Mouse (Mus musculus) brain, embryonic 14.5 days (tissue): ENCODE data around the gene Hddc3. TPM values are rescaled to one million over a fixed set of nuclear protein-coding genes. Genes with fewer than 3 reads are reported as not detected.
"Not testable (repeated sequence)": the region's sequence is repeated elsewhere in the genome, so short reads cannot be mapped to it uniquely, and the experiment has no call there.

Experiments used
- DNase-seq: peaks from one replicate; pipeline ENCODE4 v3.0.0-alpha.2; 2011; ENCODE audit warnings: low read depth
- CTCF ChIP-seq: fragments of 200-500 bp; IDR thresholded peaks from 2 replicates; pipeline ENCODE4 v1.5.1; 2012; ENCODE audit warnings: inconsistent platforms, mild to moderate bottlenecking, moderate library complexity, borderline replicate concordance; ENCODE audit not compliant: insufficient read depth, insufficient read length; ENCODE audit errors: extremely low read depth
- POLR2A ChIP-seq: fragments of 200-500 bp; IDR thresholded peaks from 2 replicates; pipeline ENCODE4 v1.6.1; 2012; ENCODE audit warnings: mild to moderate bottlenecking, inconsistent platforms, borderline replicate concordance; ENCODE audit not compliant: poor library complexity, insufficient read depth, insufficient read length, severe bottlenecking; ENCODE audit errors: extremely low read depth
- polyA plus RNA-seq: library from polyadenylated mRNA; depleted of rRNA; stranded (reverse); fragments of >200 nt; gene quantifications from 2 replicates; pipeline ENCODE4 v1.2.3, GENCODE M21; 2012

Gene Hddc3
- polyA plus RNA-seq, 1 experiment = 45.0 TPM

DNA sequence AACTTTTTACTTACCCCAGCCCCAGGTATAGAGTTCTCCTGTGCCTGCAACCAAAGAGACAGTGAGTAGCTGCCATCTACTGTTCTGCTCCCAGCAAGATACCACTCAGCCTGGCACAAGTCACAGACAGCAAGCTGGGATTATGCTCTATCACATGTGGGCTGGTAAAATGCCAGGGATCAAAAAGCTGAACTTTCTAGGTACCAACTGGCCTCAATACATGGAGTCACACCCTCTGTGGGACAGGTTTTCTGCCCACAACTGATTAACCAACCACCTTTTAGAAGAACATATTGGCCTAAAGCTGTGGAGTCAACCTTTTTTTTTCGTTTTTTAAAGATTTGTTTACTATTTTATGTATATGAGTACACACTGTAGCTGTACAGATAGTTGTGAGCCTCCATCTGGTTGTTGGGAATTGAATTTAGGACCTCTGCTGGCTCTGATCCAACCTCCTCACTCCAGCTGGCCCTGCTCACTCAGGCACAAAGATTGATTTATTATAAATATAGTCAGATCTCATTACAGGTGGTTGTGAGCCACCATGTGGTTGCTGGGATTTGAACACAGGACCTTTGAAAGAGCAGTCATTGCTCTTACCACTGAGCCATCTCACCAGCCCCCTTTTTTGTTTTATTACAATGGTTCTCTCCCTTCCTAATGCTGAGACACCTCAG lies 25.3 kb upstream of the Hddc3 start:
- DNase-seq = no peak
- TF ChIP-seq POLR2A (no peak), CTCF (no peak)

DNA sequence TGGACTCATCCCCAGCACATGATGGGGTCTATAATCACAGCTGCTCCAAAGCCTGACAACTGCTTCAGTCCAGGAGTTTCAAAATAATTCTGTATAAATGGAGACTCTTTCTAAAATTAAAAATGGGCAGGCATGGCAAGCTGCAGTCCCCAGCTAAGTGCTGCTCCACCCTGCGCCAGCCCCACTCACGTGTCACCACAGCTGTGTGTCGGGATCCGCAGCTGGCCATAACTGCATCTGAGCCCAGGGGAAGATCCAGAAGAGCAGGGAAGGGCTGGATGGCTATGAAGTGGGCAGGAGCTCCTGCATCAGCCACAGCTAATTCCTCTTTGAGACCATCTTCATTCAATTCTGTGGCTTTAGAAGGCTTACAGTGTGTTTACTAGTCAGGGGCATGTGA lies 24.2 kb upstream of the Hddc3 start:
- no peak for DNase-seq
- no peak for TF ChIP-seq POLR2A
- TF ChIP-seq CTCF = no peak

DNA sequence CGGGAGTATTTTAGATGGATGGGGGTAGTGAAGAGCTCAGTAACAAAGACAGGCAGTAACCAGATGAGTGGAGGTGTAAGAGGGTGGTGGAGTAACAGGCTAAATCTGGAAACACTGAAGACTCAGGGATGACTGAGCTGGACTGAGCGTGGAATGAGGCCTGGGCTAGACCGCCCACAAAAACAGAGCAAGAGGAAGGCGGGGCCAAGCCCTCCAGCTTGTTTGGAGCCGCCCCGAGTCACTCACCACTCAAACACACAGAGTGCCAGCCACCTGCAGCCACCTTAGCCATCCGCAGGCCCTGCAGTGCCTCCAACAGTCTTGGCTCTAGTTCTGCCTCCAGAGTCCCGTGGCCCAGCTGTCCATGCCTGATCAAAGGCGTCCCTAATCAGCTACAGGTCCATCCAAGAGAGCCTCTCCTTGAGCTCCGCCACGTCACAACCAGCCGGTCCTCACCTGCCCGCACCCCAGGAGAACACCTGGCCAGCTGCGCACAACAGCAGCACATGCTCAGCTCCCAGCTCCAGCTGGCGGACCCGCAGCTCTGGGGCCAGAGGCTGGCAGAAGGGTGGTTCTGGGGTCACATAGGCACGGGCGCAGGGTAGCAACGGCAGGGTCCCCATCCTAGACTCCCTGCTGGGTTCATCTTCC lies 22.9 kb upstream of the Hddc3 start:
- no peak for DNase-seq
- TF ChIP-seq POLR2A (no peak), CTCF (no peak)

DNA sequence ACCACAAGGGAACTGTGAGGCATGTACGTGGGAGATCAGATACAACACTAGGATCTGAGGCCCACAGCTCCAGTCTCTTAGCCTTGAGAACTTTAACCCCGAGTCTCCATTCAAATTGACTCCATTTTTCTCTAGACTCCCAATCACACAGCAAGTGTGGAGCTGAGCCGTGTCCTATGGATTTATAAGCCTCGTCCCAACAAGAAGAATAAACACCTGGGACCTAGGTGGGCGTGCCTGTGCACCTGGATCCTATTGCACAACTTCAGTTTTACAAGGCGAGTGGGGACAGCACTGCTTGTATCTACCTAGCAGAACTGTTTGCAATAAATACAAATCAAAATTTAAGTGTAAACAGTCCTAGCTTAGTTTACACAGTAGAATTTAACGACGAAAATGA lies 19.6 kb upstream of the Hddc3 start:
- DNase-seq = no peak
- TF ChIP-seq CTCF (no peak), POLR2A (no peak)

DNA sequence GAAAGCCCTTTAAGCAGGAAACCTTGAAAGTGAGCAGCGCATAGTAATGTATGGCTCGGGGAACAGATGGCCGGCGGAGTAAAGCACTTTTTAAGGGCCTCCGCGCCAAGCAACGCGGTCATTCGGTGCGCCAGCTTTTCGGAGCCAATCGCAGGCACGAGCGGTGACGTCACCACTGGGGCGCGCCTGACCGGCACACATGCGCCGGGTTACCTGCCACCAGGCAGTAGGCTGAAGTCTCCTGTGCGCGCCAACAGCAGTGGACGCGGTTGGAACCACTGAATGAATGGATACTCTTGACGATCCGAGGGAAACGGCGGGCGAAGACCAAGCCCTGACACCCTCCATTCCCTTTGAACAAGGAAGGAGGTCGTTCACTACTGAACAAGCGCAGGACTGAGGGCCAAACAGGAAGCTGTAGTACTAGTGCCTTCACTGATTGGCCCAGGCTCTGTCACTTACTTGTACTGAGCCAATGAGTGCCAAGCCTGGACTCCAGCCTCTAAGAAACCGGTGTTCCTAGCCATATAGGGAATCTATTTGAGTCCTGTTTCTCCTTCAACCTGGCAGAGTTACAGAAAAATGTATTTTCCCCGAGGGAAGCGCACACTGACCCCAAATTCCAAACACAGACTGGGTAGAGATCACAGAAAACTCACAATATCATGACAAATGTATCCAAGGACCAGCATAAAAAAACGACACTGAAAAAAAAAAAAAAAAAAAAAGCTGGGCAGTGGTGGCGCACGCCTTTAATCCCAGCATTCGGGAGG lies 18.7 kb upstream of the Hddc3 start, which contains the start of gene Rccd1:
Gene Rccd1, minus strand, starts transcription at position 412 of the 773 bp plus-strand sequence.
- TF ChIP-seq POLR2A = peak; percentile 40; the same call in 1 of the 2 replicates
- TF ChIP-seq CTCF = no peak
- peak; percentile 99 for DNase-seq

DNA sequence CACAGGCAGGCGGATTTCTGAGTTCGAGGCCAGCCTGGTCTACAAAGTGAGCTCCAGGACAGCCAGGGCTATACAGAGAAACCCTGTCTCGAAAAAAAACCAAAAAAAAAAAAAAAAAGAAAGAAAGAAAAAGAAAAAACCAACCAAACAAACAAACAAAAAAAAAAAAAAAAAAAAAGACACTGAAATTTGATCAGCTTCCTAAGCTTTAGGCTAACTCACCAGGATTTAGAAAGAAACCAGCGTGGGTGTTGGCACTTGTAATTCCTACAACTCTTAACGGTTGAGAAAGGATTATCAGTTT lies 18.1 kb upstream of the Hddc3 start:
- not testable (repeated sequence) for DNase-seq

DNA sequence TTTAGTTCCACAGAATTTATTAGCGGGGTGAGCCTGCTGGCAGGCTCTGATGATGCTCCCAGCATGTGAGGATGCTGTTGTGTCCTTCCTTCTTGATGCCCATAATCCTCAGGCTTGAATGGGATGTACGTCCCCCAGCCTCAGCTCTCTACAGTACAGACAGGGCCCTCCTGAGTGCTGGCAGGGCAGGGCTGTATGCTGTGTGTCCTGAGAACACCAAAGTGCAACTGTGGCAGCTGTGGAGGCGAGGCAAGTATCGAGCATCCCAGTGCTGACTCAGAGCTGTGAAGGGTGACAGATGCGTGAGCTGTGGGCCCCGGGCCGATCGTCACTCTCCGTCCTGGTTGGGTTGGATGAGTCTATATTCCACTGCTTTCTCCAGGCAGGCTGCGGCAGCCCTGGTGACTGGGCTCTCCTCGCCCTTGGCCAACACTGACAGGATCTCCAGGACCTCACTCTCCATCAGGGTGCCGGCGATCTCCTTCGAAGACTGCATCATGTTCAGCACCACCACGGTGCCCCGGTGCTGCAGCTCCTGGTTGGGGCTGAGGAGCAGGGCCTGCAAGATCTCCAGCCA lies 17.5 kb upstream of the Hddc3 start:
- TF ChIP-seq CTCF (no peak), POLR2A (no peak)
- no peak for DNase-seq

DNA sequence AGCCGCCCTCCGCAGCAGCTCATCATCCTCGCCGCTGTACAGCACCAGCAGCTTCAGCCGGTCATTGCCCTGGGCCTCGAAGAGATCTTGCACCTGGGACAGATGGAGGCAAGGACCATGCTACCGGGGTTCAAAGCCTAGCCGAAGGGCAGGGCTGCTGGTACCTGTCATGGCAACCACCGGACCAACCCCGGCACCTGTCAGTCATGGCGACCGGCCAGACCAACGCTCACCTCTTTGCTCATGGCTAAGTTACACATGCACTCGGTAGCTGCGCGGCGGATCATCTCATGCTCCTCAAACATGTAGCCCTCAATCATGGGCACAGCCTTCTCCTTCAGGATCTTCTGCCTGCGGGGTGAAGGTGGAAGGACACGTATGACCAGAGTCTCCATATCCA lies 16.8 kb upstream of the Hddc3 start:
- no peak for TF ChIP-seq POLR2A
- TF ChIP-seq CTCF = no peak
- no peak for DNase-seq

DNA sequence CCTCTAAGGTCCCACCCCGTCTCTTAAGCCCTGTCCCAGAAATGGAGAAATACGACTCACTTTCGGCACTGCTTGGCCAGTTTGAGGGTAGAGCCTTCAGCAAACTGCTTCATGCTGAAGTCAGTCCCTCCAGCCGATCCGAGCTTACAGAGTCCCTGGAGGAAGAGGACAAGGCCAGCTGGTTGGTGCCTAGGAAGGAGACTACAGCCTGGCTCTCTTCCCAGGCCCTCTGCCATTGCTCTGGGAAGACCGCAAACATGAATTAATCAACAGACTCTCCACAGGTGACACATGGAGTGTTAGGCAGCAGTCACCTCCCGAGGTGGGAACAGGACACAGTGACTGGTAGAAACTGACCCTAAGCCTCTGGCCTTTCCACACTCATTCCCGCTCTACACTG lies 12.6 kb upstream of the Hddc3 start:
- DNase-seq = no peak
- no peak for TF ChIP-seq POLR2A
- no peak for TF ChIP-seq CTCF

DNA sequence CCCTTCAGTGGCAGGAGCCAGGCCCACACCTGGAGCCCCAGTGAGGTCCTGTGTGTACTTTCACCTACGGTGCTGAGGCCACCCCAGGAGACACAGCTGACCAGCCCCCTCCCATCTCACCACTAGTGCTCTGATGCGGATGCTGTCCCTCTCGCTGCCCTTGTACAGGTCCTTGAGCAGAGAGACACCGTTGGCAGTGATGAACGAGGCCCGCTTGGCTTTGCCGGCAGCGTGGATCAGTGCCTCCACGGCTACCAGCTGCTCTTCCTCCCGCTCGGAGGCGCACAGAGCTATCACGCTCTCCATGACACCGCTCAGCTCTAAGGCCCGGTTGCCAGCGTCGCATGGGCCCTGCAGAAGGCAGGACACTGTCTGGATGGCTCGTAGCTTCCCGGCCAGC lies 11.5 kb upstream of the Hddc3 start:
- no peak for DNase-seq
- TF ChIP-seq POLR2A (no peak), CTCF (no peak)

DNA sequence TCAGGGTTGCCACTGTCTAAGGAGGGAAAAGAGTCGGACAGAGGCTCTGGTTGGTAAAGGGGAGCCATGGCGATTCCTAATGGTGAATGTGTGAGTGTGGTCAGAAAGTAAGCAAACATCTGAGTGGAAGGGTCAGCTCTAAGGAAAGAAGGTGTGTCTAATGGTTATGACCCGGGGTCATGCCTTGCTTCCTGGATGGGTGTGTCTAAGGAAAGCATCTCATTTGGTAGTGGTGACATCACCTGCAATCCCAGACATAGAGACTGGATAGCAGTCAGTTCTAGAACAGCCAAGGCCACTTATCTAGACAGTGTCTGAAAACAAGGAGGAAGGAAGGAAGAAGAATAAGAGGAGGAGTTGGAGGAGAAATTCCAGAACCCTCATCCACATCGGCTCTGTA lies 8.1 kb upstream of the Hddc3 start:
- no peak for DNase-seq
- TF ChIP-seq POLR2A (no peak), CTCF (no peak)
